16 mouse cellular contexts compared by ENCODE assay signal in the genomic region with DNA sequence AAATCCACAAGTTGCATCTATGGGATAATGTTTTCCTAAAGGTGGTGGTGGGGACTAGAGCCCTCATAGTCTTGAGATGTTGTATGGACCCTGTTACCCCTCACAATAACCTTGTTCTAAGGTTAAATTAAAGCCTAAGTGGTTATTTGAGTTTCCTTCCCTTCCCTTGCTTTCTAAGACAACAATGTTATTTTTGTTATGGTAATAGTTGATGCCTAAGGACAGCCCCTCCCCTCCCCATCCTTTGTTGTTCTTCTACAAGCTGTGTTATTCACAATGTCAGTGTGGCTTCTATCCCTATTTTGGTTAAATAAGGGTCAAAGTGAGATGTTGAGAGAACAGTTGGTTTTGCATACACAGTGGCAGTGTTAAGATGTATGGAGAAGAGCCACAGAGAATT.
"Had no signal": no experiment of that assay in that cellular context is flagged by ENCODE, and none has a peak within 500 bp of the region (broad histone marks: within the 10 kb centered on the region; RNA-seq: fewer than 3 reads in every experiment).

No protein-coding gene starts in this region.

- H3K4me2 ChIP-seq: lung, embryonic 14.5 days; midbrain, embryonic 12.5 days; neural tube, embryonic 13.5 days; neural tube, embryonic 15.5 days; stomach, embryonic 15.5 days had no signal

- H3K9me3 ChIP-seq: midbrain, embryonic 10.5 days; midbrain, embryonic 12.5 days; neural tube, embryonic 13.5 days; neural tube, embryonic 15.5 days; stomach, embryonic 15.5 days had no signal

- ATAC-seq: midbrain, embryonic 16.5 days had no signal

- H3K4me3 ChIP-seq: midbrain, embryonic 10.5 days; midbrain, embryonic 12.5 days; myocyte; neural tube, embryonic 13.5 days; neural tube, embryonic 15.5 days; stomach, embryonic 15.5 days had no signal

- H3K4me1 ChIP-seq: stomach, embryonic 15.5 days had no signal

- H3K27ac ChIP-seq: midbrain, embryonic 10.5 days; midbrain, embryonic 12.5 days; neural tube, embryonic 13.5 days; neural tube, embryonic 15.5 days; stomach, embryonic 15.5 days; stomach, postnatal 0 days had no signal

- DNase-seq: lung, adult 18-20 months; lung, embryonic 14.5 days; lung, postnatal 10 days; lung, postnatal 4 days; midbrain, embryonic 14.5 days; right cerebral cortex, postnatal 14 days; thymus, adult 2 months; thymus, postnatal 25 days had no signal

- H3K27me3 ChIP-seq: midbrain, embryonic 12.5 days; neural tube, embryonic 13.5 days; neural tube, embryonic 15.5 days; stomach, embryonic 15.5 days had no signal

- H3K36me3 ChIP-seq: midbrain, embryonic 10.5 days; midbrain, embryonic 12.5 days; neural tube, embryonic 13.5 days; neural tube, embryonic 15.5 days; stomach, embryonic 15.5 days had no signal

- H3K9ac ChIP-seq: lung, embryonic 14.5 days; midbrain, embryonic 12.5 days; neural tube, embryonic 13.5 days; neural tube, embryonic 15.5 days; stomach, embryonic 15.5 days had no signal
